Mouse (Mus musculus) bone marrow macrophage, adult 2 months (primary cell): Measurements from ENCODE around the gene Gm42906.

Experiments
- CTCF ChIP-seq: IDR thresholded peaks from 2 replicates; pipeline ENCODE4 v1.5.1; 2012; ENCODE audit warnings: low read depth, mild to moderate bottlenecking, low read length, moderate library complexity
- POLR2A ChIP-seq: IDR thresholded peaks from 2 replicates; pipeline ENCODE4 v1.6.1; 2012; ENCODE audit warnings: mild to moderate bottlenecking, low read depth, low read length, borderline replicate concordance

- no peak for TF ChIP-seq POLR2A
- TF ChIP-seq CTCF: no peak
Measured at GRCm38 (mm10) chr5:151055426-151056090, 372.4 kb downstream of the Gm42906 start.
